Mouse (Mus musculus) midbrain, postnatal 0 days (tissue): ENCODE measurements around the gene Gmip. TPM values are rescaled to one million over a fixed set of nuclear protein-coding genes. Genes with fewer than 3 reads are reported as not detected.

Source experiments
- ATAC-seq: fragments of 200-750 bp; cut with Nextera tagmentation; 2 replicates; pipeline ENCODE4 v1.8.0; 2017; ENCODE audit warnings: moderate number of reproducible peaks, mild to moderate bottlenecking, moderate TSS enrichment, moderate library complexity; ENCODE audit not compliant: low FRiP score
- DNase-seq: peaks from one replicate; pipeline ENCODE4 v3.0.0-alpha.2; 2015; ENCODE audit warnings: low spot score
- H3K27ac ChIP-seq: fragments of 300-500 bp; sonication (generic); 2 replicates; pipeline ENCODE4 v1.5.1; 2014; ENCODE audit warnings: low read depth, mild to moderate bottlenecking, low read length, mixed read lengths
- H3K27me3 ChIP-seq: fragments of 300-500 bp; sonication (generic); 2 replicates; pipeline ENCODE4 v1.6.1; 2014; ENCODE audit warnings: low read length, control low read depth, mixed read lengths; ENCODE audit not compliant: insufficient read depth
- H3K36me3 ChIP-seq: fragments of 300-500 bp; sonication (generic); 2 replicates; pipeline ENCODE4 v1.6.1; 2014; ENCODE audit warnings: low read length, control low read depth, mixed read lengths; ENCODE audit not compliant: insufficient read depth
- H3K4me1 ChIP-seq: fragments of 300-500 bp; sonication (generic); 2 replicates; pipeline ENCODE4 v1.6.1; 2014; ENCODE audit warnings: mild to moderate bottlenecking, control low read depth, antibody characterized with exemption, low read length, mixed read lengths; ENCODE audit not compliant: insufficient read depth
- H3K4me2 ChIP-seq: fragments of 300-500 bp; sonication (generic); 2 replicates; pipeline ENCODE4 v1.6.1; 2014; ENCODE audit warnings: low read depth, mild to moderate bottlenecking, low read length, mixed read lengths; ENCODE audit not compliant: poor library complexity, severe bottlenecking
- H3K4me3 ChIP-seq: fragments of 300-500 bp; sonication (generic); 2 replicates; pipeline ENCODE4 v1.5.1; 2014; ENCODE audit warnings: low read depth, mild to moderate bottlenecking, low read length, moderate library complexity
- H3K9ac ChIP-seq: fragments of 300-500 bp; sonication (generic); replicated peaks from 2 replicates; pipeline ENCODE4 v1.6.1; 2014; ENCODE audit warnings: mild to moderate bottlenecking, low read length, moderate library complexity, mixed read lengths; ENCODE audit not compliant: poor library complexity, severe bottlenecking
- H3K9me3 ChIP-seq: fragments of 300-500 bp; sonication (generic); 2 replicates; pipeline ENCODE4 v1.6.1; 2016; ENCODE audit warnings: low read length, control low read depth
- CTCF ChIP-seq: IDR thresholded peaks from 2 replicates; pipeline ENCODE4 v1.5.1; 2016; ENCODE audit warnings: antibody characterized with exemption, mild to moderate bottlenecking
- whole genome bisulfite sequencing: fragments of 180-500 bp; shearing (Covaris S2); extraction: QIAGEN DNeasy Blood & Tissue Kit; methylation state at CpG from one replicate; pipeline ENCODE4 v1.1.7; 2014; 5-methylcytosine and 5-hydroxymethylcytosine counted together
- polyA plus RNA-seq: library from polyadenylated mRNA; unstranded; fragments of >200 nt; fragmentation: Nextera tagmentation; extraction: Ambion mirVana; gene quantifications from 2 replicates; pipeline ENCODE4 v1.2.1, GENCODE M21; 2015
- total RNA-seq: library from RNA; depleted of rRNA; stranded (reverse); fragments of >200 nt; gene quantifications from 2 replicates; pipeline ENCODE4 v1.2.3, GENCODE M21; 2014

Gene Gmip
- total and polyA plus RNA-seq, 2 experiments from 2014 or later: 37.6 to 53.9 TPM

GRCm38 (mm10) chr8:69799261-69799660, 9.2 kb upstream of the Gmip start:
- Histone ChIP-seq H3K4me3 (no peak overlapping the region), H3K27me3 (no peaks in the 10 kb centered on the region), H3K4me2 (no peak overlapping the region), H3K9ac (no peak overlapping the region), H3K27ac (no peak overlapping the region), H3K36me3 (peaks cover 83% of the 10 kb centered on the region), H3K4me1 (no peaks in the 10 kb centered on the region), H3K9me3 (no peaks in the 10 kb centered on the region)
- 93% methylated on average over 8 of the region's 8 CpGs for WGBS
- no peak for TF ChIP-seq CTCF
- DNase-seq (no peak), ATAC-seq (no peak)

GRCm38 (mm10) chr8:69799946-69800345, 8.5 kb upstream of the Gmip start:
- WGBS: 93% methylated on average over 5 of the region's 5 CpGs
- H3K9ac ChIP-seq: no peak overlapping the region
- no peak overlapping the region for H3K4me2 ChIP-seq
- ATAC-seq (no peak), DNase-seq (no peak)
- H3K36me3 ChIP-seq: peaks cover 83% of the 10 kb centered on the region
- no peaks in the 10 kb centered on the region for H3K4me1 ChIP-seq
- no peak overlapping the region for H3K27ac ChIP-seq
- no peaks in the 10 kb centered on the region for H3K27me3 ChIP-seq
- peak; percentile 24; the same call in 1 of the 2 replicates for TF ChIP-seq CTCF
- H3K4me3 ChIP-seq: no peak overlapping the region
- no peaks in the 10 kb centered on the region for H3K9me3 ChIP-seq

- Histone ChIP-seq H3K27me3 (no peaks in the 10 kb centered on the region), H3K4me3 (no peak overlapping the region), H3K9me3 (no peaks in the 10 kb centered on the region), H3K9ac (no peak overlapping the region), H3K36me3 (peaks cover 90% of the 10 kb centered on the region), H3K27ac (no peak overlapping the region), H3K4me1 (no peaks in the 10 kb centered on the region), H3K4me2 (no peak overlapping the region)
- WGBS: 97% methylated on average over 4 of the region's 4 CpGs
- ATAC-seq (no peak), DNase-seq (no peak)
- TF ChIP-seq CTCF: no peak
These were observed 6.7 kb upstream of the Gmip start for GRCm38 (mm10) chr8:69801796-69802195.

GRCm38 (mm10) chr8:69802216-69802615, 6.3 kb upstream of the Gmip start:
- no peaks in the 10 kb centered on the region for H3K9me3 ChIP-seq
- H3K4me1 ChIP-seq: no peaks in the 10 kb centered on the region
- DNase-seq: no peak
- TF ChIP-seq CTCF: no peak
- no peak for ATAC-seq
- H3K4me2 ChIP-seq: no peak overlapping the region
- peaks cover 90% of the 10 kb centered on the region for H3K36me3 ChIP-seq
- H3K27me3 ChIP-seq: no peaks in the 10 kb centered on the region
- H3K4me3 ChIP-seq: no peak overlapping the region
- no peak overlapping the region for H3K9ac ChIP-seq
- no peak overlapping the region for H3K27ac ChIP-seq

GRCm38 (mm10) chr8:69803366-69803765, 5.1 kb upstream of the Gmip start:
- Histone ChIP-seq H3K4me3 (no peak overlapping the region), H3K4me1 (no peaks in the 10 kb centered on the region), H3K9me3 (no peaks in the 10 kb centered on the region), H3K9ac (no peak overlapping the region), H3K4me2 (no peak overlapping the region), H3K27ac (no peak overlapping the region), H3K36me3 (peaks cover 85% of the 10 kb centered on the region), H3K27me3 (no peaks in the 10 kb centered on the region)
- WGBS: 95% methylated on average over 7 of the region's 7 CpGs
- no peak for TF ChIP-seq CTCF
- ATAC-seq (no peak), DNase-seq (no peak)

GRCm38 (mm10) chr8:69804537-69804936, 3.9 kb upstream of the Gmip start:
- no peak overlapping the region for H3K4me2 ChIP-seq
- DNase-seq: no peak
- ATAC-seq: no peak

More at GRCm38 (mm10) chr8:69804537-69804936, 3.9 kb upstream of the Gmip start:
- Histone ChIP-seq H3K9me3 (no peaks in the 10 kb centered on the region), H3K4me3 (no peak overlapping the region), H3K27me3 (no peaks in the 10 kb centered on the region), H3K27ac (no peak overlapping the region), H3K36me3 (peaks cover 73% of the 10 kb centered on the region), H3K9ac (no peak overlapping the region), H3K4me1 (no peaks in the 10 kb centered on the region)
- 94% methylated on average over 6 of the region's 6 CpGs for WGBS
- no peak for TF ChIP-seq CTCF
